Mouse (Mus musculus) E14TG2a.4 (cell line): ENCODE results near the gene Hoxa10.

Source experiments
- CTCF ChIP-seq: conservative IDR thresholded peaks from 2 replicates; pipeline ENCODE4 v1.5.1; 2014; ENCODE audit warnings: low read length
- POU5F1 ChIP-seq: IDR thresholded peaks from 2 replicates; pipeline ENCODE4 v1.6.1; 2014; ENCODE audit warnings: low read length, borderline replicate concordance

GRCm38 (mm10) chr6:52230516-52231165 lies 10.0 kb downstream of the Hoxa10 start, which contains the start of gene Hoxa9:
- TF ChIP-seq CTCF (no peak), POU5F1 (no peak)
